Mouse (Mus musculus): Measurements from ENCODE around the gene Ube2j2. TPM values are rescaled to one million over a fixed set of nuclear protein-coding genes. Genes with fewer than 3 reads are reported as not detected.

Ube2j2 gene
- total RNA-seq, 2 experiments from 2014 or later: 53.3 to 61.5 TPM

DNA sequence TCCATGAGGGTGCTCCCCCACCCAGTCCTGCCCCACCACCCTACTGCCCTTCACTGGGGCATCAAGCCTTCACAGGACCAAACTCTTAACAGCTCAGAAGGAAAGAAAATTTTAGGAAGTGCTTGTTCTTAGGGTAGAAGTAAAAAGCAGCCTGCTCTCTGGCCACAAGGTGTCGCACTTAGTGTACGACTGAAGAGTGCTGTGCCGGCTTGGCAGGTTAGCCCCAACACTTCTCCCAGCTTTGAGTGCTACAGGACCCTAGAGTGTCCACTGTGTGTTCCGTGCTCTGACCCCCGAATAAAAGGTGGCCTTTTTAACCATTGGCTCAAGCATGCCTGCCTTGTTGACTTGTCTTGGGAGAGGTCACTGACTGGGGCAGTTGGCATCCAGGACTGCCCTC lies 15.6 kb downstream of the Ube2j2 start:
- intact Hi-C loops (cut with DNase I): loop anchor here (2.0 to 5.0 kb wide), 2 partner anchors 33 to 142 kb away; partner anchors contain the start of genes B3galt6 and Sdf4
- peak; percentile 52 to 65 for DNase-seq

- intact Hi-C loops (cut with DNase I): no loop called here
- DNase-seq: peak; percentile 22 to 38
Observed at GRCm38 (mm10) chr4:155962167-155962971, 18.7 kb downstream of the Ube2j2 start, which contains the start of gene C1qtnf12. Gene C1qtnf12, plus strand, starts transcription at chr4:155962318.

GRCm38 (mm10) chr4:155963106-155963505 lies 19.5 kb downstream of the Ube2j2 start:
- DNase-seq: no peak
- intact Hi-C loops (cut with DNase I): no loop called here

GRCm38 (mm10) chr4:155964396-155964795 lies 20.8 kb downstream of the Ube2j2 start:
- intact Hi-C loops (cut with DNase I): no loop called here

DNA sequence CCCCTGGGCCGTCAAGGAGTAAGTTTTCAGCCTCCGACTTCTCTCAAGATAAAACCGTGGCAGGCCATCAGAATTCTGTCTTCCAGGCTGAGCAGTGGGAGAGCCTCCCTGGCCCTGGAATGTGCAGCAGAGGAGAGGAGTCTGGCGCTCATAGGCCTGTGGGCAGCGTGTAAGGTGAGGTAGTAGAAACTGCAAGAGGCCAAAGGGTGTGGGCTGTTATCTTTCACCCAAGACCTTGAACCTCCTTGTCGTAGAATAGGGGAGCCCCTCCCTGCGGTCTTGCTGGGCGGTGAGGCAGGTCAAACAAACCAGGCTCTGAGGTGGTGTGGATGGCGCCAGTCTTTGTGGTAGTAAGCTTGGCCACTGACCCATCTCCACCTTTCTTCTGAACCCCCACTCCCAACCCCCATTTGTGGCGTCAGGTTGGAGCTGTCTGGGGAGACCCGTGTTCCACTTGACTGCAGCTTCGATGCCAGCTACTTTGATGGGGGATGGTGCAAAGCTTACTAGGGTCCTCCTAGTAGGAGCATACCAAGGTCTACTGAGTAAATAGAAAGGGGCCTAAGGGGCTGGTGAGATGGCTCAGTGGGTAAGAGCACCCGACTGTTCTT lies 25.5 kb downstream of the Ube2j2 start:
- intact Hi-C loops (cut with DNase I): no loop called here
- no peak for DNase-seq

More at GRCm38 (mm10) chr4:155964396-155964795, 20.8 kb downstream of the Ube2j2 start:
- no peak for DNase-seq

GRCm38 (mm10) chr4:155970286-155970685 lies 26.7 kb downstream of the Ube2j2 start:
- intact Hi-C loops (cut with DNase I): loop anchor here (5.0 kb wide), 1 partner anchor 127 kb away; no protein-coding TSS in a partner anchor
- no peak for DNase-seq

- intact Hi-C loops (cut with DNase I): loop anchor here (5.0 kb wide), 1 partner anchor 125 kb away; no protein-coding TSS in a partner anchor
- no peak for DNase-seq
Observed at GRCm38 (mm10) chr4:155972651-155973050, 29.0 kb downstream of the Ube2j2 start.

DNA sequence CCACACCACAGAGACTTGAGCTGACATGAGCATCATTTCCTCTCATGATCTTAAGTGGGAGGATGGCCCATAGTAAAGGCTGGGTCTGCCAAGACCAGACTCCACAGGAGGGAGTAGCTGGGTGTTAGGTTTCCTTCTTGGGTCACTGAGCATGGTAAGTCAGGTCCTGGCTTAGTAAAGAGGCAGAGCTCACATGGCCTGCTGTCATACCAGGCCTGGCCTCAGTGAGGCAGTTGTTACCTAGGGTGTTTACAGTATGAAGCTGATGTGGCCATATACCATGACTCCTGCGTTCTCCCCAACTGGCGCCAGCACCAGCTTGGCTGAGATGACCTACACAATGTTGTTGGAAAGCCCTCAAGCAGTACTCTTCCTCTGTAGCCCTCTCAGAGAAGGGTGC lies 29.6 kb downstream of the Ube2j2 start:
- DNase-seq: no peak
- intact Hi-C loops (cut with DNase I): loop anchor here (5.0 kb wide), 1 partner anchor 124 kb away; no protein-coding TSS in a partner anchor

DNA sequence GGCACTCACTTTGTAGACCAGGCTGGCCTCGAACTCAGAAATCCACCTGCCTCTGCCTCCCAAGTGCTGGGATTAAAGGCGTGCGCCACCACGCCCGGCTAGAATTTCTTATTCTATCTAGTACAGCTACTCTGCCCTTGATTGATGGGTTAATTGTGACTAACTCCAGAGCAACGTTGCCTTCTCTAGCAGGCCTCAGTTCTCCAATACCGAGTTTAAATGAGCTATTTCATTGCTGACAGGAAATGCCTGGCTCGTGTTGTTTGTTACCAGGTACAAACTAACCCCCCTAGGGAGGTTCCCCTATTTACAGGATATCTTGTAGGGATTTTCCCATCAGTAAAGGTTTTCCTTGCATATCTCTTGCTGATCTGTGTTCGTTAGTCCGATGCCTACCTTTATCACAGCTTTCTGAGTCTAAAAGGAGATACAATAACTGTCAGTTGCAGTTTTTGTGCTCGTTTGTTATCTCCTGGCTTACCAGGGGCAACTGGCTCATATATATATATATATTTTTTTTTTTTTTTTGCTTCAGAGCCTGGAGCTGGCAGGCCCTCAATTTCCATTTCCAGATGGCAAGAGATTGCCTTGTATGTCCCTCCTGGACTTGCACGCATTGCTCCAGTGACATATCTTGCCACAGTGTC lies 37.9 kb downstream of the Ube2j2 start:
- DNase-seq: no peak
- intact Hi-C loops (cut with DNase I): no loop called here

GRCm38 (mm10) chr4:155983788-155984187 lies 40.2 kb downstream of the Ube2j2 start:
- intact Hi-C loops (cut with DNase I): no loop called here
- no peak for DNase-seq

DNA sequence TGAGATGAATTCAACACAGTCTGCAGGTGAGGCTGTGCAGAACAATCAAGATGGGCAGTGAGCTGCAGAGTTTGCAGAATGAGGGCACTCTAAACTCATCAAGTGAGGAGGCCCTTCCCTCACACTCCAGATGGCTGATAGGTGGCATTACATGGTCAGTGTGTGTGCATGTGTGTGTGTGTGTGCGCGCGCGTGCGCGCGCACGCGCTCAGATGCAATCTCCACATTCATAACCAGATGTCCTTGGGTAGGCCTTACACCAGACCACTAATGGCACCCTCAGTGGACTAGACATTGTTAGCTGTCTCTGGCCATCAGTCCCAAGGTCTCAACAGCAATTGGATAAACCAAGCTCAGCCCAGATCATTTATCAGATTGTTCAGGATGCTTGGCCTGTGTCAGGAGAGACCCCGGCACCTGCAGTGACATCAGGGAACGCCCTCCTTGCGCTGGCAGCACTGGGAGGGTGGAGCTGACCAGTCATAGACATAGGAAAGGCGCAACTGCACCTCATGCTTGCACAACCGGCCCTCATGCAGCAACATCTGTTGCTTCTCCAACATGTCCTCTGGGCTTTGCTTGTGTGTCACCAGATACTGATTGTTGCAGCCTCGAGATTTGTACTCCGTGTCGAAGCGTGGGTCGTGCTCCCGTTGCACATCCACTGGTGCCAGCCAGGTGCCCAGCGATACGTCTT lies 47.7 kb downstream of the Ube2j2 start:
- no peak for DNase-seq
- intact Hi-C loops (cut with DNase I): loop anchor here (5.0 kb wide), 2 partner anchors 34 to 41 kb away; no protein-coding TSS in a partner anchor

GRCm38 (mm10) chr4:155991908-155992230 lies 48.2 kb downstream of the Ube2j2 start:
- DNase-seq: no peak

GRCm38 (mm10) chr4:155992241-155992905 lies 48.7 kb downstream of the Ube2j2 start, which contains the start of the genes B3galt6 and Sdf4:
Gene B3galt6, minus strand, starts transcription at chr4:155992649.
Gene Sdf4, plus strand, starts transcription at chr4:155992872.
- intact Hi-C loops (cut with DNase I): loop anchor here (5.0 kb wide), 2 partner anchors 35 to 40 kb away; no protein-coding TSS in a partner anchor
- DNase-seq: peak; percentile 87 to 88

More at GRCm38 (mm10) chr4:155991908-155992230, 48.2 kb downstream of the Ube2j2 start:
- intact Hi-C loops (cut with DNase I): loop anchor here (5.0 kb wide), 2 partner anchors 35 to 40 kb away; no protein-coding TSS in a partner anchor

DNA sequence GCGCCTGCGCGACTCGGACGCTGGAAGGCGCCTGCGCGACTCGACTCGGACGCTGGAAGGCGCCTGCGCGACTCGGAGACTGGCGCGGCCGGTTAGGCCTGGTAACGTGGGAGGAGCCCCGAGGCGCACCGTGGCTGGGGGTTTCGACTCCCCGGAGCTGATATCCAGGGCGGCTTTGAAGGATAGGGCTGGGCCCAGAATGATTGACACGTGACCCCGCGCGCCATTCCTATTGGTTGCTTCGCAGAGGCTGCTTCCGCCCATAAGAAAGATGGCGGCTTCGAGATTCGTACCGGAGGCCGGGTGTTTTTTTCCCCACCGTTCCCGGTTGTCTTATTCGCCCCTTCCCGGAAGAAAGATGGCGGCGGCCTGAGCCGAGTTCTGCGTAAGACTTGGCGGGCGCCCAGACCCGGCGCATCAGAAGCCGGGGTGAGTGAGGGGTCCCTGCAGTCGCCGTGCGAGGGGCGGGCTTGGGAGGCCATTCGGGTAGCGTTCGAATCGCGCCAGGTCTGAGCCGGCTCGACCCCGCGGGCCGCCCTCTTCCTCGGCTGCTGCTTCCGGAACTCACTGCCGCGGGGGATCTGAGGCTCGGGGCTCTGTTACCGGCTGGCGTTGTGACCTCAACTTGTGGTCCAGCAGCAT lies 49.4 kb downstream of the Ube2j2 start:
- intact Hi-C loops (cut with DNase I): loop anchor here (5.0 kb wide), 2 partner anchors 36 to 39 kb away; no protein-coding TSS in a partner anchor
- DNase-seq: peak in 1 of 2 experiments; percentile 99

DNA sequence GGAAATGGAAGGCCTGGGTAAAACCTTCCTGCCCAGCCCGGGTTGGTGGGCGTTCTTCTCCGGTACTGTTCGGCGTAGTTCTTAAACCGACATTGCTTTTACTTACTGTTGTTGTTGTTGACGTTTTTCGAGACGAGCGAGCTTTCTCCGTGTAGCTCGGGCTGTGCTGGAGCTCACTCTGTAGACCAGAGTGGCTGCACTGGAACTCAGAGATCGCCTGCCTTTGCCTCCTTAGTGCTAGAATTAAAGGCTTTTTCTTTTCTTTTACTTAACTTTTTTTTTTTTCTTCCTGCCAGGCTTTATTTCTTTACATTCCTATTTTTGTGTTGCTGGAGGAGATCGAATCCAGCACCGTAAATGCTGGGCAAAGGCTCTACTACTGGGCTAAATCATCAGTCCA lies 50.0 kb downstream of the Ube2j2 start:
- no peak for DNase-seq
- intact Hi-C loops (cut with DNase I): loop anchor here (5.0 kb wide), 2 partner anchors 36 to 39 kb away; no protein-coding TSS in a partner anchor

DNA sequence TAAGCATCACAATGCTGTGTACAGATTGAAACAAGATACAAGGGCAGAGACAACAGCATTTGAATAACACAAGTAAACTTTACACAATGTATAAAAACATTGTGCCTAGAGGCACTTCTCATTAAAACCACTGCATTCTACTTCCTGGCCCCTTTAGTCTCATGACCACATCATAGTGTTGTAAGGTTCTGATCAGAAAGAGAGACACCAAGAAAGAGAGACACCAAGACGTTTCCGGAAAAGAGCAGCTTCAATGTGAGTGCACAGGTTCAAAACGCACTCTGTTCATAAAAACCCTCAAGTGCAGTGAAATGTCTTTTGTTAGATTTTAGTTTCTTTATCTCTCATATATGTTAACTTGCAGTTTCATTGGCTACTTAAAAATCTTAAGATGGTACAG lies 60.5 kb downstream of the Ube2j2 start:
- DNase-seq: no peak
- intact Hi-C loops (cut with DNase I): no loop called here

GRCm38 (mm10) chr4:156008369-156008768 lies 64.7 kb downstream of the Ube2j2 start:
- DNase-seq: no peak
- intact Hi-C loops (cut with DNase I): no loop called here
